Mouse (Mus musculus): ENCODE measurements at regions not wholly inside any gene's neighbourhood (a gene's known extent, or its start where the extent isn't known, plus 50 kb on each side); places are given as distances from the start of the nearest gene placed in this dataset.
"Not testable (repeated sequence)": the region's sequence is repeated elsewhere in the genome, so short reads cannot be mapped to it uniquely, and the experiment has no call there.

DNA sequence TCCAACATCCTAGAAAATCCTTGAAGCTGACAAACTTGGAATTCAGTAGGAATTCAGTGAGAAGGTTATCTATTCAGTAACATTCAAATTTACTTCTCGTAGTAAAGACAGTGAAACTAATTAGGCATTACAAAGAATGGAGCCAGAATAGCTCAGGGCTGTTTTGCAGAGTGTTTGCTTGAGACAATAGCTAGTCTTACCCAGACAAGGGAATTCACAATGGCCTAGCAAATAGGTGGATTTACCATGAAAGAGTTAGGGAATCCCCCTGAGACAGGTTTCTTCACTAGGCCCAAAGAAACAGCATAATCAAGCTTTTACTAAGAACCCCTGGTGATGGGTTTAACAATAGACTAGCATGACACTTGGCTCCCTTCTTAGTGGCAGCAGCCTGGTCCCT lies 699.2 kb upstream of the Dmd start:
- H3K27ac ChIP-seq (ENCODE audit: insufficient read depth, low read length); H3K4me1 ChIP-seq (ENCODE audit: control insufficient read depth, insufficient read depth, low read length); H3K4me3 ChIP-seq (ENCODE audit: insufficient read depth, low read length): not testable (repeated sequence)

GRCm38 (mm10) chrX:82282376-82282775 lies 666.3 kb upstream of the Dmd start:
- not testable (repeated sequence) for H3K4me3 ChIP-seq (ENCODE audit: insufficient read depth, low read length); H3K4me1 ChIP-seq (ENCODE audit: control insufficient read depth, insufficient read depth, low read length); H3K27ac ChIP-seq (ENCODE audit: insufficient read depth, low read length)

- Histone ChIP-seq H3K4me1 (ENCODE audit: control insufficient read depth, insufficient read depth, low read length) (no peaks in the 10 kb centered on the region; the same call in 1 of the 2 replicates), H3K27ac (ENCODE audit: insufficient read depth, low read length) (peak overlapping the region; percentile 64), H3K4me3 (ENCODE audit: insufficient read depth, low read length) (peak overlapping the region; percentile 45)
- TF ChIP-seq CTCF (IDR thresholded peaks at IDR 0.05; ENCODE audit: extremely low read depth, insufficient read depth, low read length) (no peak), POLR2A (IDR thresholded peaks at IDR 0.05; ENCODE audit: extremely low read depth, insufficient read depth, low read length) (no peak)
These were observed 637.7 kb upstream of the Dmd start for GRCm38 (mm10) chrX:82310764-82311492.
